Mouse (Mus musculus) T-helper 17 cell (primary cell): Measurements from ENCODE around the gene Drosha.
"Not testable (repeated sequence)": the region's sequence is repeated elsewhere in the genome, so short reads cannot be mapped to it uniquely, and the experiment has no call there.

Experiments used
- in situ Hi-C, 2 experiments: fragments of 300-600 bp; cut with MboI, MseI; formaldehyde crosslinking; loops; 1 replicate in 1 of 2; 2 replicates in 1 of 2; pipeline ENCODE4 v1.15.1; 2025; ENCODE audit warnings: high pct_unique_total_duplicates in 2 of 2

Drosha gene

DNA sequence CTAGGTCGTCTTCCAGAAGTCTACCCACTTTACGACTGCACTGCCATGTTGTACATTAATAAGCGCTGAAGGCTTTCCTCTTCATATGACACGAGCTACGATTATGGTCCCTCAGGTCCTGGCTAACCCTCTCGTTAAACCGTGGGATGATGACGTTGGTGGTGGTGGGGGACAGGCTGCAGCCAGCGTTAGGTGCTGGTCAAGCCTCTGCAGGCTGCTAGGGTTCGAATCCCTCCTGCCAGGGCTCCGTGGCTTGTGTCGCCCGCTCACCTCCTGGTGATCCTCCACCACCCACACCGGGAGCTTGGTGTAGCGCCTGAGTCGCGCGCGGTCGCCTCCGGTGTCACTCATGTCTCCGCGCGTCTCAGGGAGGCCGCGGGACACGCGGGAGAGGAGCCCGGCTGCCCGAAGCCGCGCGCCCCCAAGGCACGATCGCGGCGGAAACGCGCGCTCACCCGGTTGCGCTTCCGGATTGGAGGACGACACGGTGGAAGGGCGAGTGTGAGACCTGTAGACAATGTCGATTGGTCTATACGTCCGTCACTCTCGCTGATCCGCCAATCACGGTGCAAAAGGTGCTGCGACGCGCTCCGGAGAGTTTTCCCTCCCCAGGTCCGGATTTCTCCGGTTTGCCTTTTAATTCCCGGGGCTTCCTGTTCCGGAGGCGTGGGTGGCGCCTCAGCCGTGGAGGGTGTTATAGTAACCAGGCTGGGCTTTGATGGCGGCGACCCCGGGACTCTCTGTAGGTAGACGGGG lies at the start of gene Drosha, which contains the start of gene 6030458C11Rik:
TSS of gene Drosha (plus strand) at position 619 of the 756 bp plus-strand sequence.
TSS of gene 6030458C11Rik (minus strand) at position 453 of the 756 bp plus-strand sequence.
- in situ Hi-C loops, result no loop called here

DNA sequence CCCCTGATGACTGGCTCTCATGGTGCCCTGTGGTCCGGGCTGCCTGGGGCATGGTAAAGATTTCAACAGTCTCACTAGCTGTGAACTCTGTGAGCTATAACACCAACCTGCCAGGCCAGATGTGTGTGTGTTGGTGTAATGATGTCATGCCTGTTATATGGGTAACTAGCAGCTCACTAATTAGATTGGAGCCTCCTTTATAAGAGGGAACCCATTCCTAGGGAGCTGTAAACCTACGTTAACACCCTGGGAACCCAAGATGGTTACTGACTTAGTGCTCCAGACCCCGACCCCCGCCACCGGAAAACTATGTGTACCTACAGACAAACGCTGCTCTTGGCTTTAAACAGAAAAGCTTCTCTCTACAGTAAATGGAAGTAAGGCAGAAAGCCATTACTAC lies 43.3 kb upstream of the Drosha start:
- in situ Hi-C loops, result loop anchor here in 1 of 2 experiments (10.0 kb wide), 1 partner anchor 1316 kb away; no protein-coding TSS in a partner anchor

DNA sequence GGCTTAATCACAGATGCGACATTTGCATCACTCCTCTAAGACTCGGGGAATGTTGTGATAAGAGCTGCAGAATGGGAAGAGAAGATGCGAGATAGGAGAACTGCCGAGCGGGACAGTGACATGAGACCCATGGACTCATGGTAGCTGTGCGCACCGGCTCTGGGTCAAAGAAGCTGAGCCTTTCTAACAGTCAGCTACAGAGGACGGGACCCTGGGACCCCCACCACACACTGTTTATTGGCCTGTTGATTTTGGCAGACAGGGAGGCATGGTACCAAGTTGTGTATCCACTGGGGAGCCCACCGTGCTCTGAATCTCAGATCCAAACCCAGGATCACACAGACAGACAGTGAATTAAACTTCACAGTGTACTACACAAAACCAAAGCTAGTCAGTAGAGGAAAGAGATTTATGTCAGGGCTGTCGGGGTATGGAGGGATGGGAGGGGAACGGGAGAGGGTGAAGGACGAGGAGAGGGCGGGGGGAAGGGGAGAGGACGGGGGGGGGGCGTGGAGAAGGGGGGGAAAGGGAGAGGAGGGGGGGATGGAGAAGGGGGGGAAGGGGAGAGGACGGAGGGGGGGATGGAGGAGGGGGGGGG lies 42.8 kb upstream of the Drosha start:
- in situ Hi-C loops, result loop anchor here in 1 of 2 experiments (10.0 kb wide), 1 partner anchor 1317 kb away; no protein-coding TSS in a partner anchor

DNA sequence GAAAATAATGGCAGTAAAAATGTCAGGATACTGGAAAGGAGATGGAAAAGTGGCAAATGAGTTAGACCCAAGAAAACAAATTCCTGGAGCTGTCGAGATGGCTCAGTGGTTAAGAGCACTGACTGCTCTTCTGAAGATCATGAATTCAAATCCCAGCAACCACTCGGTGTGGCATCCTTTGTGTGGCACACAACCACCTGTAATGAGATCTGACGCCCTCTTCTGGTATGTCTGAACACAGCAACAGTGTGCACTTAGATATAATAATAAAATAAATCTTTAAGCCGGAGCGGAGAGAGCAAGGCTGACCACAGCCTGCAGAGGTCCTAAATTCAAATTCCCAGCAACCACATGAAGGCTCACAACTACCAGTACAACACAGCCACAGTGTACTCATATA lies 36.1 kb upstream of the Drosha start:
- in situ Hi-C loops, result loop anchor here in 1 of 2 experiments (5.0 to 10.0 kb wide), 2 partner anchors 201 to 1324 kb away; no protein-coding TSS in a partner anchor

DNA sequence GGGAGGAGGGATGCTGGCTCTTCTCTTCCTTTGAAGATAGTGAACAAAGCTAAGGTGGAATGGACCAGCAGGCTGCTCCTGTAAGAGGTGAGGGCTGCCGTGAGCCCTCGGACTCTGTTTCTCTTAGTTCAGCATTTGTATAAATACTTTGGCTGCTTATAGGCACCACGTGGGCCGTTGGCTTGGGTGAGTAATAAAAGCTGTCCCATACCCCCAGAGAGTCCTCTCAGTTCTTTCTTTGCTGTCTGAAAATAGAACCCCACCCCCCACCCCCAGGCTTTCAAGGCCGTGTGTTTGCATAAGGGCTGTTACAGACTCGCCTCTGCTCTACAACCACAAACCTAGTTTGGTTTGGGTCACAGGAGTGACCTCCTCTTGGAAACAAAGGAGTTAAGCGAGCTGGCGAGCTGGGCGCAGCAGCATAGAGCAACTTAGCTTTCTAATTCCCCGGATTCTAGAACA lies 35.2 kb upstream of the Drosha start:
- in situ Hi-C loops, result loop anchor here in 1 of 2 experiments (5.0 to 10.0 kb wide), 2 partner anchors 202 to 1325 kb away; no protein-coding TSS in a partner anchor

DNA sequence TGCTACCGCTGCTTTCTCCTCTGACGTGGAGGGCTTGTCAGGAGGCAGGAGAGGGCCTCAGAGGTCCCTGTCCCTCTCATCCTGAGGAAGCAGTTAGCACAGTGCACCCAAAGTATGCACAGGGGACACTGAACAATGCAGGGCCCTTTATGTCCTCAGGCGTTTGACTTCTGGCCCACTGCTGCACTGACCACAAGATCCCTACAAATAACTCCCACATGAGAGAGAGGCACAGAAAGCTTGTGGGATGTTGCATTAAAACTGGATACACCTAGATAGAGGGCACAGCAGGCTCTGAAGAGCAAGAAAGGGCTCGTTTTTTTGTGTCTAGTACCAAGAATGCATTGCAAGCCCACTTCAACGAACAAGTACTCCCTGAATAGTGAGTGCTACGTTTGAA lies 30.3 kb upstream of the Drosha start:
- in situ Hi-C loops, result loop anchor here in 1 of 2 experiments (5.0 kb wide), 1 partner anchor 422 kb away; no protein-coding TSS in a partner anchor

DNA sequence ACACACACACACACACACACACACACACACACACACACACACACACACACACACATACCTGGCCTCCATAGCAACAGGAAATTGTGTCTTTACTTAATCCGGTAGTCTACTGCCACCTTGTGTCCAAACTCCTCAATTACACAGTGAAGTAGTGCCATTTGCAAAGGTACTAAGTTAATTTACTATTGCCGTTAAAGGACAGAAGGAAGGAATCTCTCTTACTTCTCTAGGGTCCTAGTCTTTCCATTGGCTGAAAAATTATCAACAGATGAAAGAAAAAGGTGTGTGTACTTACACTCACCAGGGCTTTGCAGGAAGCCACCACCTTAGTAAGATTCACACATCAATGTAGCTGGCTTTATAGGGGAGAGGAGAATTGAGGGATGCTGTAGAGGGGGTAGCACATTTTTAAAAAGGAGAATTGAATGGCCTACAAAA lies 29.1 kb upstream of the Drosha start:
- in situ Hi-C loops, result loop anchor here (5.0 kb wide), 2 partner anchors 213 to 423 kb away; no protein-coding TSS in a partner anchor

DNA sequence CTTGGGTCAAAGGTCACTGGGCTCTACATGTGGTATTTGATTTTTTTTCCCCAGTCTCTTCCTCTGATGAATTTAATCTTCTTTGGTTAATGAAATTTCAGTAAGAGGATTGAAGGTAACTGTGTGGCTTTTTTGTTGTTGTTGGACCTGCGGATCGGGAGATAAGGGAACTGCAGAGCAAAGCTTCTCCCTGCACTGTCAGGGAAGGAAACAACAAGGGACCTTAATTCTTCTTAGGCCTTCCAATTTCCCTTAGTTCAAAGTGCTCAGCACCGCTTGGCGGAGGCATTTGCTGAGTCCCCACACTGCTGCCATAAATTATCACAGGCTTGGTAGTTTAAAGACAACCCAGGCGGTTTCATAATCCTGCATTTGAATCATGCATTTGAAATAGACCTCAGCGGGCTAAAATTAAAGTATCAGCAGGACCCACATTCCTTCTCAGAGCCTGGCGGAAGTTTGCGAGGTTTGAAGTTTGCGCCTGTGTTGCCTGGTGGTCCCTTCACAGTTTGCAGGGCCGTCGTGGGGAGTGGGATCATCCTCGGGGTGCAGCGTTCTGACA lies 28.6 kb upstream of the Drosha start:
- in situ Hi-C loops, result loop anchor here (5.0 kb wide), 2 partner anchors 214 to 424 kb away; no protein-coding TSS in a partner anchor

DNA sequence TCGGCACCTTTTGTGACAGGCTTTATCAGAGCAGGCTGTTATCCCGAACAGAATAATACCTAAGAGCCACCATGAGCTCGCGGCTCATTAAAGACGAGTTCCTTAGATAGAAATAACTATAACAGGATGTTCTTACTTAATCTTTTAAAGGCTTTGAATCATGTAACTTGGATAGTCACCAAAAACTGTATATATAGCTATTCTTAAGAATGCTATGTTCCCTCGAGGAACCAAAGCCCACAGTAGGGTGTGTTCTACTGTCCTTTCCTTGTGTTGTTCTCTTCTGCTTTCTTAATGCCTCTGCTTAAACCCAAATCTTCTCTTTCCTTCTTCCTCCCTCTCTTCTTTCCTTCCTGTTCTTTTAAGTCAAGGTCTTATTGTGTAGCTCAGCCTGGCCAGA lies 26.6 kb upstream of the Drosha start:
- in situ Hi-C loops, result loop anchor here (5.0 kb wide), 2 partner anchors 216 to 426 kb away; no protein-coding TSS in a partner anchor

DNA sequence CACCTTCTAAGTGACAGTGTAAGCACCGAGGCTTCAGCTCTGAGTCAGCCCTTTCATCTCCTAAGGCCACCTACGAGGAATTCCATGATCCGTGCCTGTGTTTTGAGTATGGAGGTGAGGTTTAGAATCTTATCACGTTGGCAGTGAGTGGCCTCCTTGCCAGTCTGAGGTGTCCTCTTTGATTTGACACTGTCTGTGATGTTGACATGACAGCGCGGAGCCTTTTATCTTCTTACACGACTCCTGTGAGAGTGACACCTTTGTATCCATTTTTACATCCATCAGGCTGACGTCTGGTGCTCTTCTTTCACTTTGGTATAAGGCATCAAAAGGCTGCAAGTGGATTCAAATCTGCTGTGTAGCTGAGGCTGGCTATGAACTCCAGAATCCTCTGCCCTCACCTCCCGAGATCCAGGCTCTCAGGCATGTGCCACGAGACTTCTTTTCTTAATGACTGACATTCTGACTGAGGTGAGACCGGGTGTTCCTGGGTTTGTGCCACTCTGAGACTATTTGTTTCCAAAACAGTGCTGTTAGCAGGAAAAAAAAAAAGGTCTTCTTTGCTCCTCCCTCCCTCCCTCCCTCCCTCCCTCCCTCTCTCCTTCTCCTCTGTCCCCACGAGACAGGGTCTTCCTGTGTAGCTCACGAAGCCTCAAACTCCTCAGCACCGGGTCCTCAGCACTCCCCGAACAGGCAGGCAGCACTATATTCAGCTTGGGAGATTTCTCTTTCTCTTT lies 24.0 kb upstream of the Drosha start:
- in situ Hi-C loops, result no loop called here

DNA sequence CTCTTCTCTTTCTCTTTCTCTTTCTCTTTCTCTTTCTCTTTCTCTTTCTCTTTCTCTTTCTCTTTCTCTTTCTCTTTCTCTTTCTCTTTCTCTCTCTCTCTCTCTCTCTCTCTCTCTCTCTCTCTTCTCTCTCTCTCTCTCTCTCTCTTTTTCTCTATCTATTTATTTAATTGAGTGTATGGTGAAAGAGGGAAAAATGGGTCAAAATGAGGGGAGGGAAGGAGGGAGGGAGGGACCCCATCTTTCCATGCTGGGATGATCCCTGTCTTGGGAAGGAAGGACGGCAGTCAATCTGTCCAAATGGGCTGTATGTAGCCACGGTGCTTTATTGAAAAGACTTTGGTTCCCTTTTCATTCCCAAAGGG lies 23.5 kb upstream of the Drosha start:
- in situ Hi-C loops, result not testable (repeated sequence)

DNA sequence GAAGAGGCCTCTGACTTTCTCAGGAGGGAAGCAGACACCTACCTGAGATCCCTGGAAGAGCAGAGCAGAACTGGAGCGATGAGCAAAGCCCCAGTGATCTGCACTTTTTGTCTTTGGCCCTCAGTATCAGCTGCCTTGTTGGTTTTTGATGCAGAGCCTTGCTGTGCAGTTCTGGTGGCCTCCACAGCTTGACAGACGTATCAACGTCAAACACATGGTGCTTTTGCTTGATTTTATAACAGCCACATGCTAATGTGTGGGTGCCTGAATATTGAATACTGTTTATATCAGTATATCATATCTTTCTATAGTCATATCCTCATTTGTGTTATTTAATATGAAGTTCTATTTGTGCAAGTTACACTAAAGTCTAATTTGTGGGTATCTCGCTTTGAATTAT lies 19.5 kb upstream of the Drosha start:
- in situ Hi-C loops, result no loop called here

DNA sequence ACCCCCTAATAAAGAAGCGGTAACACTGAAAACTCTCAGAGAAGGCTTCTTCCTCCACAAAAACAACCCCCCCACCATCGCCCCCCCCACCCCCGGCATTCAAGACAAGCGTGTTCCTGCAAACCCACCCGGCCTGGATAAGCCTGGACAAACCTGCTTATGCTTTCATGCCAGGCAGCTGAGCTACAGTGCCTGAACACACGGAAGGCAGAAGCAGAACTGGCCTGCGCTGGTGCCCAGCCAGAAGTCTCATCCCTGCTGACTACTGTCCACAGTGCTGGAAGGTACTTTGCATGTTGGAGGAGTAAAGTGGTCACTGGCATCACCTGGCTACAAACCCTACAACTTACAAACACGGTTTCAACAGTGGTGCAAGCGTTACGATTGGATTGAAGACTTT lies 17.5 kb upstream of the Drosha start:
- in situ Hi-C loops, result no loop called here

DNA sequence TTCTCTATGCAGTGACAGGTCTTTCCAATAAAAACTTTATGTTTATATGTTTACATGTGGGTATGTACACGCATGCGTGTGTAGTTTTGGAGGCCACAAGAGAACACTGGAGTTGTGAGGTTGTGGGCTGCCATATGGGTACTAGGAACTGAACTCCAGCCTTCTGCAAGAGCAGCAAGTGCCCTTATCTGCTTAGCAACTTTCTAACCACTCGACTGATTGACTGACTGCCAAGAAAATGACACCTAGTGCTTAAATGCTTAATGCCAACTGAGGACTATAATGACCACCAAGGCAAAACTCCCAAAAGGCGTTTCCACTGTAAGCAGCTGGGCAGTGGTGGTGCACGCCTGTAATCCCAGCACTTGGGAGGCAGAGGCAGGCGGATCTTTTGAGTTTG lies 15.3 kb upstream of the Drosha start:
- in situ Hi-C loops, result no loop called here

DNA sequence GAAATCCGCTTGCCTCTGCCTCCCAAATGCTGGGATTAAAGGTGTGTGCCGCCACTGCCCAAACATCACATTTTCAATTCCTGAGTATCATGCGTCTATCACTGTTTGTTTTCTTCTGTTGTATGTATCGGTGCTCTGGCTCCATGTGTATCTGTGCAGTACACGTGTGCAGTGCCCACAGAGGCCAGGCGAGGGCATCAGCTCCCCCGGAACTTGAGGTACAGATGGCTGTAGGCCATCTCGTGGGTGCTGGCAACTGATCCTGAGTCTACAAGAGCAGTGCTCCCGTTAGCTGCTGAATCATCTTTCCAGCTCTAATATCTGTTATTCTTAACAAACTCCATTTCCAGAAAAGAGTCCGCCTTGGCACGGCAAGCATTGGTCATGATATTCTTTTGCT lies 12.0 kb upstream of the Drosha start:
- in situ Hi-C loops, result no loop called here

DNA sequence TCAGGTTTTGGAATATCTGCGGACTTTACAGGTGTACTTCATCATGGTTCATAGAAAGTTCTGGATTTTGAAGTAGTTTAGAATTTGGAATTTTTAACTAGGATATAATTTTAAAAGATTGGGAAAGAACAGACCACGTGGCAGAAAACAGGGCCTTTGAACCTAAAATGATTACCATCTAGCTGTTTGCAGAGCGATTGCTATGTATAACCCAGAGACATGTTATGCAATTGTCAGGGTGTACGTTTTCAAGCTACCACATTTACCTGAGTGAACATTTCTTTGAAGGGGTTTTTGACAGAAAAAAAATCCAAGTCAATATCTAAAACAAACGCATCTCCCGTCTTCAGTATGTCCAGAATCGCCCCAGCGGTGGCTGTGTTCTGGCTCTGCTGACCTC lies 7.0 kb upstream of the Drosha start:
- in situ Hi-C loops, result no loop called here

DNA sequence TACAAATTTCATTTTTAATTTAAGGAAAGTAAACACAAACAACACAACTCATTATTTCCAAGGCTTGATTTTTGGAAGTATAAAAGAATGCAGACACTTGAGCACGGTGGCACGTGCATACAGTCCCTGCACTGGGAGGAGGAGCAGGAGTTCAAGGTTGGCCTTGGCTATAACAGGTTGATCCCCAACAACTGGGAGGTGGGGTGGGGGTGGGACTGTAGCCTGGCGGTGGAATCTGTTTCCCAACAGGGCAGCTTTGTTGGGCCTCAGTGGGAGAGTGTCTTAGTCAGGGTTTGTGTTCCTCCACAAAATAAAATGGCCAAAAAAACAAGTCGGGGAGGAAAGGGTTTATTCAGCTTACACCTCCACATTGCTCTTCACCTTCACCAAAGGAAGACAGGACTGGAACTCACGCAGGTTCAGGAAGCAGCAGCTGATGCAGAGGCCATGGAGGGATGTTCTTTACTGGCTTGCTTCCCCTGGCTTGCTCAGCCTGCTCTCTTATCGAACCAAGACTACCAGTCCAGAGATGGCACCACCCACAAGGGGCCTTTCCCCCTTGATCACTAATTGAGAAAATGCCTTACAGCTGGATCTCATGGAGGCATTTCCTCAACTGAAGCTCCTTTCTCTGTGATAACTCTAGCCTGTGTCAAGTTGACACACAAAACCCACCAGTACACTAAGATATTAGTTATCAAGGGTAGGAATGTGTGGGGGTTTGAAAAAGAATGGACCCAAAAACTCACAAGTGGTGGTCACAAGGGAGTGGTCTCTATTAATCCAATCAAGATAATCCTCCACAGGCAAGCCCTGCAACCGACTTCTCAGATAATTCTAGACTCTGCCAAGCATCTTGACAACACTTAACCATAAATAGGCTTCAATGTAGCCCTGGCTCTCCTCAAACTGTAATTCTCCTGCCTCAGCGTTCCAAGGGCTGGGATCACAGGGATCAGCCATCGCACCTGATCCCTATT lies 1.9 kb upstream of the Drosha start:
- in situ Hi-C loops, result no loop called here

DNA sequence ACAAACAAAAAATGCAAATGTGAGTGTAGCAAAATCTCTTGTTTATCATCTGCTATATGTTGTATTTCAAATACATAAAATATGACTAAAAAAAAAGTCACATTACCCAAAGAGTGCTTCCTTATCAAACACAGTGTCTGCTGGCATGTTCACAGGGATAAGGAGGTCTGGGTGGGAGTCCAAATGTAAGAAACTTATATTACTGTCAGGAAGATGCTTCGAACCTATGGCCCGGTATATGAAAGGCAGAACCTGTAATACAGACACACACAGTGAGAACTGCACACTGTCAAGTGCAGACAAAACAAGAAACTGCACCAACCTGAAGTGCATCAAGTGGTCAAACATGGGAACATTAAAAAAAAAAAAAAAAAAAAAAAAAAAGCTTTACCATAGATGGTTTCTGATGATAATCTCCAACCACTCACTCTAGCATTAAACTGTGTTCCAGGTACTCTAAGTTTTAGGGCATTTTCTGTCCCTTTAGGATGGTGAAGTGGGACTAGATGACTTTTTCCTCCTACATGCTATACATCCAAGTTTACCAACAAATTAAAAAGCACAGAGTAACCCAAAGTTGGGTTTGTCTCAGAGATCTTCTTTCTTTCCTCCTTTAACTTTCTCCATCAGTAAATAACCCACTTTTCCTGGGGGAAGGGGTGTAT lies 1.0 kb upstream of the Drosha start:
- in situ Hi-C loops, result no loop called here

DNA sequence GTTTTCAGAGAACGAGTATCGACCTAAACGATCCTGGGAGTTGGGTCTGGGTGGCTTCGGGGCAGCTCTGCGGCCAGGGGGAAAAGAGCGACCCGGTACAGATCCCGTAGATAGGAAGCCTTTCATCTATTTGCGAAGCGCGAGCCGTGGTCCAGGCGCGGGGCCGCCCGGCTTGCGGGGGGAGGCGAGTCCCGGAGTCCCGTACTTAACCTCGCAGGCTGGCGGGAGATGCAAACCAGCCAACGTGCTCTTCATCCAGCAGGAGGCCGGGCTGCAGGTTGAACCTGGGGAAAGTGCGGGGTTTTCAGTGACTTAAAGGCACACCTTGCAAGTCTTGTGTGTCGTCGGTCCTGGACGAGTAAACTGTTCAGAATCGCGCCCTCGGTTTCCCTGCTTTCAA lies 350 bp downstream of the Drosha start:
- in situ Hi-C loops, result loop anchor here (25.0 kb wide), 1 partner anchor 1438 kb away; the partner anchor contains the start of gene Tars (in 2 of the 2)
